Mouse (Mus musculus) embryonic facial prominence, embryonic 13.5 days (tissue): ENCODE measurements around the gene Rpl7a. TPM values are rescaled to one million over a fixed set of nuclear protein-coding genes. Genes with fewer than 3 reads are reported as not detected.

ENCODE experiments used
- ATAC-seq: fragments of 200-750 bp; cut with Nextera tagmentation; 2 replicates; pipeline ENCODE4 v1.8.0; 2017; ENCODE audit warnings: low read depth; ENCODE audit not compliant: insufficient number of reproducible peaks, insufficient read depth, low FRiP score, low TSS enrichment
- H3K27ac ChIP-seq: fragments of 300-500 bp; sonication (generic); 2 replicates; pipeline ENCODE4 v1.5.1; 2015; ENCODE audit warnings: moderate library complexity, mild to moderate bottlenecking, inconsistent platforms
- H3K27me3 ChIP-seq: fragments of 300-500 bp; sonication (generic); 2 replicates; pipeline ENCODE4 v1.6.1; 2015; ENCODE audit warnings: mild to moderate bottlenecking, inconsistent platforms
- H3K36me3 ChIP-seq: fragments of 300-500 bp; sonication (generic); 2 replicates; pipeline ENCODE4 v1.6.1; 2015; ENCODE audit warnings: mild to moderate bottlenecking, inconsistent platforms
- H3K4me1 ChIP-seq: fragments of 300-500 bp; sonication (generic); 2 replicates; pipeline ENCODE4 v1.6.1; 2015; ENCODE audit warnings: inconsistent platforms
- H3K4me2 ChIP-seq: fragments of 300-500 bp; sonication (generic); 2 replicates; pipeline ENCODE4 v1.6.1; 2015; ENCODE audit warnings: moderate library complexity, mild to moderate bottlenecking, inconsistent platforms
- H3K4me3 ChIP-seq: fragments of 300-500 bp; sonication (generic); 2 replicates; pipeline ENCODE4 v1.5.1; 2015; ENCODE audit warnings: mild to moderate bottlenecking, inconsistent platforms
- H3K9ac ChIP-seq: fragments of 300-500 bp; sonication (generic); 2 replicates; pipeline ENCODE4 v1.6.1; 2015; ENCODE audit warnings: mild to moderate bottlenecking, inconsistent platforms
- H3K9me3 ChIP-seq: fragments of 300-500 bp; sonication (generic); 2 replicates; pipeline ENCODE4 v1.6.1; 2016; ENCODE audit warnings: inconsistent platforms
- WGBS: fragments of 180-500 bp; shearing (Covaris S2); methylation state at CpG from one replicate; pipeline ENCODE4 v1.1.7; 2015; ENCODE audit warnings: mixed read lengths; 5-methylcytosine and 5-hydroxymethylcytosine counted together
- polyA plus RNA-seq: library from polyadenylated mRNA; unstranded; fragments of >200 nt; fragmentation: Nextera tagmentation; extraction: Ambion mirVana; gene quantifications from 2 replicates; pipeline ENCODE4 v1.2.1, GENCODE M21; 2015

Rpl7a gene
- polyA plus RNA-seq, 1 experiment from 2014 or later, result 711 TPM

GRCm38 (mm10) chr2:26903311-26903710 lies 7.3 kb upstream of the Rpl7a start:
- Histone ChIP-seq H3K27ac (peak overlapping the region; percentile 91), H3K9ac (peak overlapping the region; percentile 85), H3K36me3 (peaks cover 59% of the 10 kb centered on the region), H3K9me3 (no peaks in the 10 kb centered on the region), H3K4me3 (peak overlapping the region; percentile 82), H3K4me2 (peak overlapping the region; percentile 84), H3K27me3 (no peaks in the 10 kb centered on the region), H3K4me1 (peaks cover 27% of the 10 kb centered on the region)
- 8% methylated on average over 7 of the region's 7 CpGs for WGBS
- ATAC-seq, result no peak

- ATAC-seq, result no peak
- 86% methylated on average over 2 of the region's 2 CpGs for WGBS
- H3K4me2 ChIP-seq, result no peak overlapping the region
- H3K36me3 ChIP-seq, result peaks cover 41% of the 10 kb centered on the region
- H3K4me3 ChIP-seq, result no peak overlapping the region
- peaks cover 41% of the 10 kb centered on the region for H3K4me1 ChIP-seq
- H3K9ac ChIP-seq, result no peak overlapping the region
- H3K27me3 ChIP-seq, result no peaks in the 10 kb centered on the region
- H3K27ac ChIP-seq, result no peak overlapping the region
- H3K9me3 ChIP-seq, result no peaks in the 10 kb centered on the region
These were observed 4.6 kb upstream of the Rpl7a start for GRCm38 (mm10) chr2:26905936-26906335.

GRCm38 (mm10) chr2:26906431-26906830 lies 4.1 kb upstream of the Rpl7a start:
- Histone ChIP-seq H3K4me2 (no peak overlapping the region), H3K4me3 (no peak overlapping the region), H3K9me3 (no peaks in the 10 kb centered on the region), H3K36me3 (peaks cover 43% of the 10 kb centered on the region), H3K27me3 (no peaks in the 10 kb centered on the region), H3K4me1 (peaks cover 37% of the 10 kb centered on the region), H3K9ac (no peak overlapping the region; the same call in 1 of the 2 replicates), H3K27ac (no peak overlapping the region)
- WGBS, result 93% methylated on average over 3 of the region's 3 CpGs
- ATAC-seq, result no peak

DNA sequence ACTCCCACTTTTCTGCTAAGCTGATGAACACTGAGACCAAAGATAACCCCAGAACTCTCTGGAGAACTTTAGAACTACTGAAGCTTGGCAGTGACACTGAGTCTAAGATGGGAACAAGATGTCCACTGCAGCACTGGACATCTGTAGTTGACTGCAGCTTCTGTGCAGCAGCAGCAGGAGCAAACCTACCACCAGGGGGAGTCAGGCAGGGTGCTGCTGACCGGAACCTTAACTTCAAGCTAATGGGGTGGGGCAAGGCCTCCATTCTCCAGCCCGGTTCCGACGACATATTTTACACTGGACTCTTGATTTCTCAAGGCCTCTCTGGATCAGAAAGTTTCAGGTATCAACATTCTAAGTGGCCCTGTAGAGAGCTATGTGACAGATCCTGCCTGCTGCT lies 3.5 kb upstream of the Rpl7a start:
- peaks cover 50% of the 10 kb centered on the region for H3K36me3 ChIP-seq
- no peak overlapping the region for H3K9ac ChIP-seq
- H3K27me3 ChIP-seq, result no peaks in the 10 kb centered on the region
- H3K4me3 ChIP-seq, result no peak overlapping the region
- H3K4me1 ChIP-seq, result peaks cover 37% of the 10 kb centered on the region
- WGBS, result 58% methylated on average over 4 of the region's 4 CpGs
- ATAC-seq, result no peak
- no peak overlapping the region for H3K27ac ChIP-seq
- H3K9me3 ChIP-seq, result no peaks in the 10 kb centered on the region
- H3K4me2 ChIP-seq, result no peak overlapping the region

- H3K4me3 ChIP-seq, result peak overlapping the region; percentile 88
- H3K27me3 ChIP-seq, result no peaks in the 10 kb centered on the region
- ATAC-seq, result no peak
- H3K27ac ChIP-seq, result no peak overlapping the region
- H3K9ac ChIP-seq, result peak overlapping the region; percentile 99
- H3K4me1 ChIP-seq, result peaks cover 39% of the 10 kb centered on the region
- no peaks in the 10 kb centered on the region for H3K9me3 ChIP-seq
- H3K36me3 ChIP-seq, result peaks cover 68% of the 10 kb centered on the region
- 78% methylated on average over 18 of the region's 18 CpGs for WGBS
- H3K4me2 ChIP-seq, result peak overlapping the region; percentile 79
These were observed 1.7 kb upstream of the Rpl7a start for GRCm38 (mm10) chr2:26908710-26909386.

DNA sequence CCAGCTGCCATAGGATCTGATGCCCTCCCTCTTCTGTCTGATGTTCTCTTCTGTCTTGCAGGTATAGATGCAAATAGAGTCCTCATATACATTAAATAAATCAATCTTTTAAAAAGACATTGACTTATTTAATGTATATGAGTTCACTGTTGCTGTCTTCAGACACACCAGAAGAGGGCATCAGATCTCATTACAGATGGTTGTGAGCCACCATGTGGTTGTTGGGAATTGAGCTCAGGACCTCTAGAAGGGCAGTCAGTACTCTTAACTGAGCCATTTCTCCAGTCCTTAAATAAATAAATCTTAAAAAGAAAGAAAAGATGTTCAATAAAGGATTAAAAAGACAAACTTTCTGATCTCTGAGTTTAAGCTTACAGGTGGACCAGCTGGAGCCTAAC lies 1.2 kb upstream of the Rpl7a start:
- Histone ChIP-seq H3K4me3 (peak overlapping the region; percentile 88), H3K36me3 (peaks cover 70% of the 10 kb centered on the region), H3K27ac (peak overlapping the region; percentile 93)

DNA sequence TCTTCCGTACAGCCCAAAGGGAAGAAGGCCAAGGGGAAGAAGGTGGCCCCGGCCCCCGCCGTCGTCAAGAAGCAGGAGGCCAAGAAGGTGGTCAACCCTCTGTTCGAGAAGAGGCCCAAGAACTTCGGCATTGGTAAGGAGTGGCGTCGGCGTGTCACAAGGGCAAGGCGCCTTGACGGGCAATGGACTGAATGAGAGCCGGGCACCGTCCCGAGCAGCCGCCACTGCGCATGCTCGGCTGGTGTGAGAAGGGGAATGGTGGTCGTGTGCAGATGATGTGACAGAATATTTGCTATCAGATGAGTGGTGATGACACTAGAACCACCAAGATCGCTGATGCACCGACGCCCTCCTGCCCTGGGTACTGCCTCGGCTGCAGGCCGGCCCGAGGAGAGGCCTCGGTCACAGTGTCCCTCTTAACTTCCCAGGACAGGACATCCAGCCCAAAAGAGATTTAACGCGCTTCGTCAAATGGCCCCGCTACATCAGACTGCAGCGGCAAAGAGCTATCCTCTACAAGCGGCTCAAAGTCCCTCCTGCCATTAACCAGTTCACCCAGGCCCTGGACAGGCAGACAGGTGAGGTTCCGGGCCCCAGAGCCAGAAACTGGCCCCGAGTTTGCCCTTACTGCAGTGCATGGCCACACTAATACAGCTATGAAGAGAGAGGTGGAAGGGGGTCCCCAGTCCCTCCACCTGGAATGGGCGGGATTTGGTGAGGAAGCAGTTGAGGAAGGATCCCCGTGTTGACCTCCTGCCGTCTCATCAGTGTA lies 616 bp downstream of the Rpl7a start:
- peaks cover 58% of the 10 kb centered on the region for H3K36me3 ChIP-seq
- H3K4me2 ChIP-seq, result peak overlapping the region; percentile 99
- peaks cover 48% of the 10 kb centered on the region for H3K4me1 ChIP-seq
- peak overlapping the region; percentile 88 for H3K4me3 ChIP-seq
- H3K27ac ChIP-seq, result peak overlapping the region; percentile 93
- H3K9me3 ChIP-seq, result no peaks in the 10 kb centered on the region
- H3K27me3 ChIP-seq, result no peaks in the 10 kb centered on the region
- H3K9ac ChIP-seq, result peak overlapping the region; percentile 99
- under 1% methylated on average over 37 of the region's 37 CpGs for WGBS
- 0 out of 2 replicates have a peak, but pooled peaks have one; percentile 4 for ATAC-seq

More for the DNA sequence above, 1.2 kb upstream of the Rpl7a start:
- Histone ChIP-seq H3K4me1 (peaks cover 35% of the 10 kb centered on the region), H3K9me3 (no peaks in the 10 kb centered on the region), H3K27me3 (no peaks in the 10 kb centered on the region), H3K9ac (peak overlapping the region; percentile 99), H3K4me2 (peak overlapping the region; percentile 79)
- no peak for ATAC-seq

DNA sequence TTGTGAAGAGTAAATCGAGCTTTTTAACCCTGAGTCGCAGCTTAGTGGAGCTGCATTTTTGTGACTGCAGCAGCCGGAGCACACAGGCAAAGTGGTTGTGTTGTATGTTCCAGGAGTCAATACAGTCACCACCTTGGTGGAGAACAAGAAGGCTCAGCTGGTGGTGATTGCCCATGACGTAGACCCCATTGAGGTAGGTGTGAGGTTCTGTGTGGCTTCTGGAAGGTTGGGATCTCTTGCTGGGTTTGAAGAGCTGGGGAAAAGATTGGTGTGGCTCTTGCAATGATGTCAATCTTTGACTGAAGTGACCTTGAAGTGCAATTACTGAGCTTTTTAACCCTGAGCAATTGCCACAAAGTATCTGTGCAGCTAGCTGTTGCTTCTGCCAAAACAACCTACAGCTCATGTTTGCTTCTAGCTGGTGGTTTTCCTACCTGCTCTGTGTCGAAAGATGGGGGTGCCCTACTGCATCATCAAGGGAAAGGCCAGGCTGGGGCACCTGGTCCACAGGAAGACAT lies 1.7 kb downstream of the Rpl7a start:
- peak overlapping the region; percentile 99 for H3K4me2 ChIP-seq
- ATAC-seq, result no peak
- H3K27me3 ChIP-seq, result no peaks in the 10 kb centered on the region
- 75% methylated on average over 5 of the region's 5 CpGs for WGBS
- peaks cover 46% of the 10 kb centered on the region for H3K36me3 ChIP-seq
- H3K9ac ChIP-seq, result peak overlapping the region; percentile 99
- H3K27ac ChIP-seq, result no peak overlapping the region
- H3K9me3 ChIP-seq, result no peaks in the 10 kb centered on the region
- peaks cover 56% of the 10 kb centered on the region for H3K4me1 ChIP-seq
- peak overlapping the region; percentile 88 for H3K4me3 ChIP-seq

DNA sequence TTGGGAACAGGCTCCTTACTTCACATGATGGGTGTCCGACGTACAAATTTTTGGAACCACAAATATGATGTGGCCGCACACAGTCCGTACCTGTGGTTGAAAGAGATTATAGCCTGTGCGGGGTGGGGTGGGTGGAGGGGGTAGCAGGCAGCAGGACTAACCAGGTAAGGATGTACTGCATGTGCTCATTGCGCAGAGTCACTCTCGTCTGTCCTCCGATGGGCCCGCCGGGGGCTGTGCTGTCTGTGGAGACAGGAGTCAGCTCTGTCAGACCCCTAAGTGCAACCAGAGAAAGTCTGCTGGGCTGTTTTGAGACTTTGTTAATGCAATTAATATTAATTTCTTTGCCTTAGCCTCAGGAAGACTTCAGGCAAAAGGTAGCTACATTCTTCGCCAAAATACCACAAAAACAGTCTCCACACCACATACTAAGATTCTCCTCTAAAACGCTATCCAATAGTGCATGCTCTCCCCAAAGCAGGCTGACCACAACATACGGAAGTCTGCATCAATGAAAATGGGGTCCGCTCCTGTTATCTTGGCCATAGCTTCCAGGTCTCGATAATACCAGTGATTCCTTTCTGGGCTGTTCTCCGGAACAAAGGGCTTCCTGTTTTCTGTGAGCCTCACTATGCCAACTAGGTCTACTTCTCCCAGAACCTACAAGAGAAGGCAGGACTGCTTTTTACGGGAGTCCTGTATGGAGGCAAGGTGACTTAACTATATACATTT lies 3.0 kb downstream of the Rpl7a start:
- peaks cover 58% of the 10 kb centered on the region for H3K4me1 ChIP-seq
- no peak overlapping the region for H3K4me2 ChIP-seq
- H3K9me3 ChIP-seq, result no peaks in the 10 kb centered on the region
- no peak overlapping the region for H3K9ac ChIP-seq
- H3K36me3 ChIP-seq, result peaks cover 45% of the 10 kb centered on the region
- H3K27ac ChIP-seq, result no peak overlapping the region
- no peak for ATAC-seq
- no peak overlapping the region for H3K4me3 ChIP-seq
- WGBS, result 77% methylated on average over 17 of the region's 17 CpGs
- no peaks in the 10 kb centered on the region for H3K27me3 ChIP-seq

DNA sequence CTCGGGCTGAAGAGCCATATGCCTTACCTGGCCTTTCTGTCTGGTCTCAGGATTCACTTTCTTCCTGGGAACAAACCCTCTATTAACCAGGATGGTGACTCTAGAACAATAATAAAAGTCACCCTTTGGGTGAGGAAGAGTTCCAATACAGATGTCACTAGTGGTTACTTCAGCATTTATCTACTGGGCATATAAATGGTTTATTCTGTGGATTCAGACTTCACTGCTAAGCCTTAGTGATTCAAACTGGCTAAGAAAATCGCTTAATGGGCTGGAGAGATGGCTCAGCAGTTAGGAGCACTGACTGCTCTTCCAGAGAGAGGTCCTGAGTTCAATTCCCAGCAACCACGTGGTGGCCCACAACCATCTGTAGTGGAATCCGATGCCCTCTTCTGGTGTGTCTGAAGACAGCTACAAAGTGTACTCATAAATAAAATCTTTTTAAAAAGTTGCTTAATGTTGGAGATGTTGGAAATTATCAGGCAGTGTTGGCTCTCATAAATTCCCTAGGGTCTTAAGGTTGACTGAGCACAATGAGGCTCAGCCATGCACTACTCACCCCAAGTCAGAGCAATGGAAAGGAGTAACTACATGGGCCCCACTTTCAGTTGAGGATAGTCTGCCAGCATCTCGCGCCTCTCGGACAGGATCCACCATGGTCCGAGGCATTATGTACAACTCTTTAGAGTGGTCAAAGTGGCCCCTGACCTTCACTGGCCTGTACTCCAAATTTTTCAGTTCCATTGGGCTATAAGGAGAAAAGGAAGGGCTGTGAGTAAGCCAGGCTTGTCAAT lies 3.8 kb downstream of the Rpl7a start:
- Histone ChIP-seq H3K4me3 (peak overlapping the region; percentile 75; the same call in 1 of the 2 replicates), H3K27me3 (no peaks in the 10 kb centered on the region)
- 60% methylated on average over 8 of the region's 8 CpGs for WGBS

More for the DNA sequence above, 3.8 kb downstream of the Rpl7a start:
- Histone ChIP-seq H3K4me2 (peak overlapping the region; percentile 97), H3K4me1 (peaks cover 50% of the 10 kb centered on the region), H3K9me3 (no peaks in the 10 kb centered on the region), H3K36me3 (peaks cover 52% of the 10 kb centered on the region), H3K27ac (no peak overlapping the region), H3K9ac (peak overlapping the region; percentile 85; the same call in 1 of the 2 replicates)
- no peak for ATAC-seq
